Mouse (Mus musculus): ENCODE results near the gene Mob3a. TPM values are rescaled to one million over a fixed set of nuclear protein-coding genes. Genes with fewer than 3 reads are reported as not detected.
A peak's percentile ranks its signal among the peaks of the same experiment; 100 is the strongest.

Gene Mob3a
- total RNA-seq, 2 experiments from 2014 or later: 7.5 to 8.0 TPM

GRCm38 (mm10) chr10:80700038-80700504, 1.7 kb downstream of the Mob3a start:
- DNase-seq: no peak

- DNase-seq: no peak
Observed at GRCm38 (mm10) chr10:80698605-80699004, 3.2 kb downstream of the Mob3a start.

- no peak for DNase-seq
Observed at GRCm38 (mm10) chr10:80697812-80698211, 4.0 kb downstream of the Mob3a start.

GRCm38 (mm10) chr10:80697393-80697787, 4.4 kb downstream of the Mob3a start:
- DNase-seq: no peak

- DNase-seq: no peak
Observed at GRCm38 (mm10) chr10:80696502-80697392, 5.0 kb downstream of the Mob3a start.

- DNase-seq: no peak
Observed at GRCm38 (mm10) chr10:80695801-80696501, 5.8 kb downstream of the Mob3a start.

- DNase-seq: peak; percentile 60 to 89
Observed at GRCm38 (mm10) chr10:80695186-80695585, 6.6 kb downstream of the Mob3a start.

- no peak for DNase-seq
Observed at GRCm38 (mm10) chr10:80694159-80694938, 7.4 kb downstream of the Mob3a start.

- no peak for DNase-seq
Observed at GRCm38 (mm10) chr10:80693401-80694045, 8.3 kb downstream of the Mob3a start.

- DNase-seq: peak in 1 of 2 experiments; percentile 66
Observed at GRCm38 (mm10) chr10:80692249-80693165, 9.3 kb downstream of the Mob3a start.

GRCm38 (mm10) chr10:80687850-80688249, 13.9 kb downstream of the Mob3a start:
- peak; percentile 84 to 86 for DNase-seq

- DNase-seq: no peak
Observed at GRCm38 (mm10) chr10:80686617-80687016, 15.2 kb downstream of the Mob3a start.

GRCm38 (mm10) chr10:80684984-80685383, 16.8 kb downstream of the Mob3a start:
- DNase-seq: no peak

GRCm38 (mm10) chr10:80684214-80684613, 17.6 kb downstream of the Mob3a start:
- peak; percentile 71 to 81 for DNase-seq

GRCm38 (mm10) chr10:80683647-80684046, 18.1 kb downstream of the Mob3a start:
- DNase-seq: no peak

GRCm38 (mm10) chr10:80682003-80682402, 19.8 kb downstream of the Mob3a start:
- no peak for DNase-seq

- DNase-seq: no peak
Observed at GRCm38 (mm10) chr10:80680260-80680696, 21.5 kb downstream of the Mob3a start.

GRCm38 (mm10) chr10:80679556-80680259, 22.1 kb downstream of the Mob3a start:
- peak in 1 of 2 experiments; percentile 60 for DNase-seq

GRCm38 (mm10) chr10:80678601-80679377, 23.0 kb downstream of the Mob3a start:
- DNase-seq: peak; percentile 47 to 80

Data from heart, adult 18-20 months (tissue).